Mouse (Mus musculus) bone marrow, adult 2 months (tissue): ENCODE data around the gene Trpm5. TPM values are rescaled to one million over a fixed set of nuclear protein-coding genes. Genes with fewer than 3 reads are reported as not detected.
A peak's percentile ranks its signal among the peaks of the same experiment; 100 is the strongest.

Source experiments
- H3K27ac ChIP-seq: fragments of 200-500 bp; 2 replicates; pipeline ENCODE4 v1.5.1; 2012; ENCODE audit warnings: low read depth, mild to moderate bottlenecking, control low read depth, inconsistent platforms, low read length; ENCODE audit not compliant: control insufficient read depth, poor library complexity, insufficient read depth
- H3K4me1 ChIP-seq: fragments of 200-500 bp; 2 replicates; pipeline ENCODE4 v1.6.1; 2011; ENCODE audit warnings: low read length; ENCODE audit not compliant: control insufficient read depth, insufficient read depth
- H3K4me3 ChIP-seq: fragments of 200-500 bp; replicated peaks from 2 replicates; pipeline ENCODE3; 2011; ENCODE audit warnings: mild to moderate bottlenecking, low read depth, low read length, control low read depth; ENCODE audit not compliant: control insufficient read depth
- CTCF ChIP-seq: fragments of 200-500 bp; IDR thresholded peaks from 2 replicates; pipeline ENCODE4 v1.5.1; 2011; ENCODE audit warnings: low read length, control low read depth; ENCODE audit not compliant: control insufficient read depth, insufficient read depth
- POLR2A ChIP-seq: fragments of 200-500 bp; IDR thresholded peaks from 2 replicates; pipeline ENCODE4 v1.6.1; 2011; ENCODE audit warnings: low read depth, mild to moderate bottlenecking, control low read depth, low read length, borderline replicate concordance; ENCODE audit not compliant: control insufficient read depth
- WGBS: fragments of 180-500 bp; shearing (Covaris S2); methylation state at CpG from one replicate; pipeline ENCODE4 v1.1.7; 2018; 5-methylcytosine and 5-hydroxymethylcytosine counted together
- polyA plus RNA-seq: library from polyadenylated mRNA; stranded (reverse); fragments of >200 nt; gene quantifications from 2 replicates; pipeline ENCODE4 v1.2.4, GENCODE M21; 2011; ENCODE audit warnings: low replicate concordance; ENCODE audit not compliant: missing spikeins, insufficient read depth, insufficient read length

The Trpm5 gene
- polyA plus RNA-seq, 1 experiment: not detected

DNA sequence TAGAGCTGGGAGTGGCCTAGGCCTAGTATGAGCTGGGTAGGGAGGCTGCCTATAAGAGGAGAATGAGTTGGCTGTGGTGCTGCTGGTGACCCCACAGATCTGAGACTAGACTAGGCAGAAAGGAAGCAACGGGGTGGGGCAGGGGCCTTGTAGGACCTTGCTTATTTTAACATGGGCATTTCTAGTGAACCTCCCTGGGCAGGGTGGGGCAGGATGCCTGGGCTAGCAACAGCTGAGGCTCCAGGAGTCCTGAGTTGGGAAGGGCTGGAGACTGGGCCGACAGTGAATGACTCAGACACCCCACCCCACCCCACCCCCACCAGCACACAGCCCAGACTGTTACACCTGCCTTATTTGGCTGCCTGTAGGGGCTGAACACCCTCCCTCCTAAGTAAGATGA, 31.7 kb downstream of the Trpm5 start:
- WGBS: 59% methylated on average over 2 of the region's 2 CpGs
- Histone ChIP-seq H3K27ac (no peak overlapping the region), H3K4me3 (no peak overlapping the region), H3K4me1 (peaks cover 15% of the 10 kb centered on the region)
- TF ChIP-seq POLR2A (no peak), CTCF (no peak)

DNA sequence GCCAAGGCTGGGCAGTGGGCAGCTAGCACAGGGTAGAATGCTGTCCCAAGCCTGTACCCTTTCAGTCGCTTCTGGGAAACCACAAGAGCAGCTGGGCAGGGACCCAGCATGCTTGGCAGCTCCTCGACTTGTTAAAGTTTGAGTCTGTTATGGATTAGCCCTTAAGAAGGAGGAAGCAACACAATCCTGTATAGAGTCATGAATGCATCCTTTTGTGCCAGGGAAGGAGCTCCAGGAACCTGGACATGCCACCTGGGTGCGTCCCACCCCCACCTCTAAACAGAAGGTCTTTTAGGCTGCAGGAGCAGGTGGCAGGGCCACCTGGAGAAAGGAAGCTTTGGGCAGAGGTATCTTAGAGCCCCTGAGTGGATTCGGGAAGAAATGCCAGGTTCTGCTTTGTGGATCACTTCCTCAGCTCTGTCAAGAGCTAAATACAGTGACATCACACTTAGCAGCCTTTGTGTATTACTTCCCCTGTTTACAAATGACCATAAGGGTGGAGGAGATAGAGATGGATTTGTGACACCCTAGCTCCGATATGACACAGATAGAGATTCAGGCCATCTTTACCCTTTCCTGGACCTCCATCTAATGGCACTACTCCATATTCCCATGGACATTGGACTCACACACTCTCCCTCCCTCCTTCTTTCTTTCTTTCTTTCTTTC, 35.1 kb downstream of the Trpm5 start:
- TF ChIP-seq POLR2A (no peak), CTCF (no peak)
- Histone ChIP-seq H3K27ac (peak overlapping the region; percentile 23; the same call in 1 of the 2 replicates), H3K4me1 (peaks cover 18% of the 10 kb centered on the region), H3K4me3 (no peak overlapping the region)
- 19% methylated on average over 5 of the region's 5 CpGs for WGBS

DNA sequence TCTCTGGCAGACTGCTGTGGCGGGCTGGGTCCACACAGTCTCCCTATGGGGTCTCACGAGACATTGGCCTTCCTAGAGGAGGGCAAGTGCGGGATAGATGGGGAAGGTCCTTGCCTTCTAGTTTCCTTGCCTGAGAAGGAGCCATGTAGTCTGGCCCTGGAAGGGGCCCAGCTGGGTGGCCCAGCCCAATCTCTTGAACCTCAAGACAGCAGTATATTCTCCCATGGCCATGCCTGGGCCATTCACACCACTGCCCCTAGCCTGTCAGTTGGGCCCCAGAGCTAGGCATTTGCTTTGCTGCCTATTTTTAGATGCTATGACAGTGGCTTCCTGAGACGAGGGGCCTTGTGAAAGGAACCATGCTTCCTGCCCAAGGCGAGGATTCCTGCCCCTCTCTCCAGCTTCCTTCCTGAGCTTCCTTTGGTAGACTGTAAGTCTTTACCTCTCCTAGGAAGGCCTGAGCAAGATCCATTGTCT, 36.2 kb downstream of the Trpm5 start:
- 7% methylated on average over 5 of the region's 5 CpGs for WGBS
- Histone ChIP-seq H3K4me3 (no peak overlapping the region), H3K4me1 (peaks cover 18% of the 10 kb centered on the region), H3K27ac (peak overlapping the region; percentile 37)
- no peak for TF ChIP-seq POLR2A

DNA sequence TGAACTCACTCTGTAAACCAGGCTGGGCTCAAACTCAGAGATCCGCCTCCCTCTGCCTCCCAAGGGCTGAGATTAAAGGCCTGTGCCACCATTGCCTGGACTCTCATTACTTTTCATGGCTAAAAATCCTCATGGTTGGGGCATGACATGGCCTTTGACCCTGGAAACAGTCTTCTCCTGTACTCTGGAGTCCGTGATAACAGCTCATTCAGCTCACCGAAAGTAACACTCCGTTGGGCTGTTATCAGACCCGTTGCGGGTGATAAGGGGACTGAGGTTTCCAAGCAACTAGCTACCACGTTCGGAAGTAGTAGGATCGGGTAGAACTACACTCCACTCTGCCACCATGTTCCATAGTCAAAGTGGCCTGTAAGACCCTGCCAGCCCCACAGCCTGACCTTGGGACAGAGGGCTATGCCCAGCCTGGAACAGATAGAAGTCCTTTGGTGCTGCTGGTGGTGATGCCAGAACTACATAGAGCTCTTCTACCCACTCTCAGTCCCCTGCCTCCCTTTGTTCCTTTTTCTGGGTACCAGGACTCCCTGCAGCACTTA, 36.7 kb downstream of the Trpm5 start:
- Histone ChIP-seq H3K27ac (peak overlapping the region; percentile 37), H3K4me1 (peaks cover 18% of the 10 kb centered on the region), H3K4me3 (no peak overlapping the region)
- 42% methylated on average over 9 of the region's 9 CpGs for WGBS
- TF ChIP-seq POLR2A (no peak), CTCF (no peak)

- H3K27ac ChIP-seq: no peak overlapping the region
- 41% methylated on average over 5 of the region's 5 CpGs for WGBS
- H3K4me1 ChIP-seq: peaks cover 18% of the 10 kb centered on the region
- H3K4me3 ChIP-seq: no peak overlapping the region
- no peak for TF ChIP-seq POLR2A
- no peak for TF ChIP-seq CTCF
Measured at GRCm38 (mm10) chr7:143057023-143057422, 37.4 kb downstream of the Trpm5 start.

GRCm38 (mm10) chr7:143055499-143056186, 38.8 kb downstream of the Trpm5 start:
- Histone ChIP-seq H3K4me3 (no peak overlapping the region), H3K4me1 (peaks cover 18% of the 10 kb centered on the region), H3K27ac (peak overlapping the region; percentile 9; the same call in 1 of the 2 replicates)
- TF ChIP-seq POLR2A (no peak), CTCF (no peak)
- WGBS: 20% methylated on average over 11 of the region's 11 CpGs

DNA sequence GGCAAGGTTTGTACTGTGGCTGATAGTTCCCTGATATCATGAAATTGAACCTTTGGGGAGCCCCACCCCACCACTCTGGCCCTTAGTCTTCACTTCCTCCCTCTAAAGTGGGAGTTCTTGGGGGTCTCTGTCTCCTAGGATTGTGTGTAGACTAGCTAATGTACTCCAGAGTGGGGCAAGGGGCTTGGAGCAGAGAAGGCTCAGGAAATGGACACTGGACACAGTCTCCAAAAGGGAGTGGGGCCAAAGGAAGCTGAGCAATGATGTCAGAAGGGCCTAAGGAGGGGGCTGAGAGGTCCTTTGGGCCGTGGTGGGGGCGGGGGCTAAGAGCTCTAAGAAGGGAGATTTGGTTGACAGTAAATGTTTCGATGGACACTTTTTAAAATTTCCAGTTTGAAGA, 39.4 kb downstream of the Trpm5 start:
- no peak overlapping the region for H3K27ac ChIP-seq
- H3K4me1 ChIP-seq: peaks cover 18% of the 10 kb centered on the region
- WGBS: 57% methylated on average over 3 of the region's 3 CpGs
- TF ChIP-seq POLR2A (no peak), CTCF (no peak)
- no peak overlapping the region for H3K4me3 ChIP-seq

DNA sequence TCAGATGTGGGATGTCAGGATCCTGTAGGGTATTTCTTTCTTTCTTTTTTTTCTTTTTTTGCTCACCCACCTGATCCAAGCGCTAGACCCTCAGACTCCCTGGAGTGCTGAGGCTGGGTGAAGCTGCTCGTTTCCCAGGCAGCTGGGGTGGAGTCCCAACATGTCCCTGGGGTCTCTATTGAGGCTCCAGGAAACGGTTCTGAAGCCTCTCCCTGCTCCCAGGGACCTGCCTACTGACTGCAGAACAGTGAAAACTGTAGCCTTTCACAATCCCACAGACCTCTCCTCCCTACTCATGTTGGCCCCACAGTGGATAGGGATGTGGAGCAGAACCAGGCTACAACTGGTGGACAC, 39.9 kb downstream of the Trpm5 start:
- H3K4me1 ChIP-seq: peaks cover 18% of the 10 kb centered on the region
- no peak overlapping the region for H3K4me3 ChIP-seq
- 47% methylated on average over 3 of the region's 3 CpGs for WGBS
- H3K27ac ChIP-seq: no peak overlapping the region
- no peak for TF ChIP-seq POLR2A
- TF ChIP-seq CTCF: no peak
